Mouse (Mus musculus) olfactory bulb, adult 2 months (tissue): ENCODE results near the gene Eif2ak2. TPM values are rescaled to one million over a fixed set of nuclear protein-coding genes. Genes with fewer than 3 reads are reported as not detected.

ENCODE experiments used
- H3K27ac ChIP-seq: fragments of 200-500 bp; 2 replicates; pipeline ENCODE4 v1.5.1; 2012; ENCODE audit warnings: low read depth, low read length; ENCODE audit not compliant: insufficient read depth
- H3K4me1 ChIP-seq: fragments of 200-500 bp; 2 replicates; pipeline ENCODE4 v1.6.1; 2012; ENCODE audit warnings: low read length; ENCODE audit not compliant: control insufficient read depth, insufficient read depth
- H3K4me3 ChIP-seq: fragments of 200-500 bp; 2 replicates; pipeline ENCODE4 v1.5.1; 2012; ENCODE audit warnings: mild to moderate bottlenecking, low read depth, low read length, moderate library complexity; ENCODE audit not compliant: insufficient read depth
- CTCF ChIP-seq: fragments of 200-500 bp; IDR thresholded peaks from 2 replicates; pipeline ENCODE4 v1.5.1; 2012; ENCODE audit warnings: low read depth, mild to moderate bottlenecking, low read length, moderate library complexity; ENCODE audit not compliant: insufficient read depth
- POLR2A ChIP-seq: fragments of 200-500 bp; IDR thresholded peaks from 2 replicates; pipeline ENCODE4 v1.6.1; 2012; ENCODE audit warnings: mild to moderate bottlenecking, low read depth, low read length, moderate library complexity; ENCODE audit not compliant: insufficient read depth
- WGBS: fragments of 180-500 bp; shearing (Covaris S2); methylation state at CpG from one replicate; pipeline ENCODE4 v1.1.7; 2018; 5-methylcytosine and 5-hydroxymethylcytosine counted together
- polyA plus RNA-seq: library from polyadenylated mRNA; stranded (reverse); fragments of >200 nt; gene quantifications from 2 replicates; pipeline ENCODE4 v1.2.4, GENCODE M21; 2012; ENCODE audit warnings: low replicate concordance; ENCODE audit not compliant: missing spikeins, insufficient read depth, insufficient read length

Eif2ak2 gene
- polyA plus RNA-seq = not detected in 2 replicates

GRCm38 (mm10) chr17:78882401-78883112 is at the start of gene Eif2ak2:
Gene Eif2ak2, minus strand, starts transcription at chr17:78882573.
- H3K4me3 ChIP-seq = peak within 1 kb of the TSS; percentile 48
- no peak within 1 kb of the TSS for H3K27ac ChIP-seq
- peaks cover 8% of the 10 kb centered on the region for H3K4me1 ChIP-seq
- no peak for TF ChIP-seq CTCF
- no peak for TF ChIP-seq POLR2A
- WGBS = 3% methylated on average over 28 of the region's 28 CpGs

DNA sequence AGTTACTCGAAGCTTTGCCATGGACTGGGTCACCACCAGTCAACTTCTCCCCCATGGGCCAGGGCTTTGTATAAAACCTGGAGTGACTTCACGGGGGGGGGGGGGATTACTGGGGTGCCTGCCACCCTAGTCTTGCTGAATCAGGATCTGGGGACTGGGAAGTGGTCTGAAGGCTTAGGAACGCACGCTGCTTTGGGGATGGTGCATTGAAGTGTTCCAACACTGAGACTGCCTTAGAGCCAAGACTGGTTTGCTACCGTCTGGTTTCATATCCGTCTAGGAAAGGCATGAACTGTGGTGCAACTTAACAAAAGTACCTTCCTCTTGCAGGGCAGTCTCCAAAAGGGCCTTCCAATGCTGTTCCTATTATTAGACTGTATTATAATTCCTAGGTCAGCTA is 35.3 kb upstream of the Eif2ak2 start:
- 30% methylated on average over 6 of the region's 6 CpGs for WGBS
- no peak overlapping the region for H3K27ac ChIP-seq
- peaks cover 7% of the 10 kb centered on the region for H3K4me1 ChIP-seq
- no peak overlapping the region for H3K4me3 ChIP-seq
- TF ChIP-seq POLR2A (no peak), CTCF (no peak)

DNA sequence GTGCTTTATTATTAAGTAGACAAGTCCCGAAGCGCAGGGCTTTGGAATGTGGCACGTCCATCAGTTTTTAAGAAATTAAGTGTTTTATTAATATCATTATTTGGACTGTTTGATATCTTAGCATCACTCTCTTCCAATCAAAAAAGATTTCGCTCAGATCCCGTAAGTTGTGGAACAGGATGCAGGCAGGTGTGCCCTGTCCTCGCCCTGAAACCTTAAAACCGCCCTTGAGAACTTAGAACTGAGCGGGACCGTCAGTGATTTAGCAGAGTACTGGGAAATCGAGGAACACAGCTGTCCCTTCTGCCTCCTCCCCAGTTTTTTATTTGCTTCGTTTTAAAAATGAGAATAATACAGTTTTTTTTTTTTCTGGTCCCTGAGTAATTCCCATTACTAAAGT is 34.5 kb upstream of the Eif2ak2 start:
- Histone ChIP-seq H3K4me3 (peak overlapping the region; percentile 81), H3K27ac (peak overlapping the region; percentile 48), H3K4me1 (peaks cover 7% of the 10 kb centered on the region)
- under 1% methylated on average over 11 of the region's 11 CpGs for WGBS
- TF ChIP-seq CTCF (no peak), POLR2A (no peak)

- peak within 1 kb of the TSS; percentile 48 for H3K27ac ChIP-seq
- WGBS = under 1% methylated on average over 37 of the region's 37 CpGs
Measured at GRCm38 (mm10) chr17:78916369-78916813, 34.0 kb upstream of the Eif2ak2 start, which contains the start of gene Cebpzos. Gene Cebpzos, plus strand, starts transcription at chr17:78916500.

DNA sequence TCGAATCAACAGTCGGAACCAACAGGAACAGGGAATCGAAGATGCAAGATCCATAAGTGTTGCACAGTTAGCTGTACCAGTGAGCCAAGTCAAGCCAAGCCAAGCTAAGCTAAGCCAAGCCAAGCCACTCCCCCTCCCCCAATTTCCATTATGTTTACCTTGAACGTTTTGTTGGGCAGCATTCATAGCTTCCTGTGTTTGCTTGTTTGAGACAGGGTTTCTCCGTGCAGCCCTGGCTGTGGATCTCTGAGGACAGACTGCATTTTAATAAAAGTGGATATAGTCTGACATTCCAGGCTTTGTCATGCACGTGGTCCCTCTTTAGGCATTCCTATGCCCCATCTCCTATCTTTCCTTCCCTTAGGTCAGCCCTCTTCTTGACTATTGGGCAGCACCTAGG is 33.4 kb upstream of the Eif2ak2 start:
- WGBS = 45% methylated on average over 6 of the region's 6 CpGs
- Histone ChIP-seq H3K4me3 (peak overlapping the region; percentile 81), H3K27ac (peak overlapping the region; percentile 48; the same call in 1 of the 2 replicates), H3K4me1 (peaks cover 7% of the 10 kb centered on the region)
- no peak for TF ChIP-seq CTCF
- TF ChIP-seq POLR2A = no peak

More at GRCm38 (mm10) chr17:78916369-78916813, 34.0 kb upstream of the Eif2ak2 start, which contains the start of gene Cebpzos:
- TF ChIP-seq POLR2A (peak; percentile 69), CTCF (no peak)
- peaks cover 7% of the 10 kb centered on the region for H3K4me1 ChIP-seq
- H3K4me3 ChIP-seq = peak within 1 kb of the TSS; percentile 81

DNA sequence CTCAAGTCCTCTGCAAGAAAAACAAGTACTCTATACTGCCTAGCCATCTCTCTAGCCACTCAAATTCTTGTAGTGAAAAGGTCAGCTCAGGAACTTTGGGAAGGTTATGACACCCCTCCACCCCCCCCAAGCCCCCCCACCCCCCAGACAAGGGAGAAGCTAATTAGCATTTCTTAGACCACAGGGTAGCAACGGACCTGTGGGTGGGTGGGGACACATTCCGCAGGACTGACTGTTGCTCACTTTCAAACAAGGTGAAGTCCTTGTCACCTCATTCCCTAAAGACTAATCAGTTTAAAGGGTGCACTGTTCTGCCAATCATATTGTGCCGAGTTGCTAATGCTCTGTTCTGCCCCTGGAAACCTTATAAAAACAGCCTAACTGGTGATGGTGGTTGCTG is 31.5 kb upstream of the Eif2ak2 start:
- TF ChIP-seq CTCF = no peak
- no peak for TF ChIP-seq POLR2A
- Histone ChIP-seq H3K27ac (no peak overlapping the region), H3K4me3 (no peak overlapping the region), H3K4me1 (peaks cover 7% of the 10 kb centered on the region)
- WGBS = 76% methylated on average over 3 of the region's 3 CpGs

DNA sequence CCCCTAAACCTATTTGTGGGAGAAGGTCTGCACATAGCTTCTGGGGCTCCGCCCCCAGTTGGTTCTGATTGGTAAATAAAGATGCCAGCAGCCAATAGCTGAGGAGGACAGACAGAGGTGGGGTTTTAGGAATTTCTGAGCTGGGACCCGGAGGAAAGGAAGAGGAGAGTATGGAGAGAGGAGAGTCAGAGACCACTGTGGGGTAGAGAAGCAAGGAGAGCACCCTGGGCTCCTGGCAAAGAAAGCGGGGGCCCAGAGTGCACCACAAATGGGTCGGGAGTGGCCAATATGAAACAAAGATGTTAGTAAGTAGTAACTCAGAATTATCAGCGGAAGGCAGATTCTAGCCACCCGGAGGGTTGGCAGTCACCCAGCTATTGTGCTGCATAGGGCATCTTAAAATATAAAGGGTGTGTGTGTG is 30.5 kb upstream of the Eif2ak2 start:
- peaks cover 7% of the 10 kb centered on the region for H3K4me1 ChIP-seq
- 16% methylated on average over 6 of the region's 6 CpGs for WGBS
- H3K4me3 ChIP-seq = peak overlapping the region; percentile 51
- TF ChIP-seq CTCF = no peak
- 0 out of 2 replicates have a peak, but pooled peaks have one; percentile 36 for TF ChIP-seq POLR2A
- peak overlapping the region; percentile 45; the same call in 1 of the 2 replicates for H3K27ac ChIP-seq

DNA sequence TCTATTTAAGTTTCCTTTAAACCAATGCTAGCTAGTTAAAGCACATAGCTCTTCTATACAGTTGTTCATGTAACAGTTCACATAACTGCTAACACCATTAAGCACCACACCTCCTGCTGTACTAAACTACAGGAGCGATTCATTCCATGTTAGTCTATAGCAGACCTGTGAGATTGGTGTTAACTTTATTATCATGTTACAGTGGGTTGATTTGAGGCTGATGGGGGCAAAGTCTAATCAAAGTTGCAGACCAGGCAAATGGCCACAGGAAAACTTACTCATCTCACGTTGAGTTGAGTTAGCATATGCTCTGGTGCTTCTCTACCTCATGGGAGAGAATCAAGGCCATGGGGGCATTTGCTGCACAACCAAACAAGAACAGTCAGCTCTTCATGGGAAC is 27.0 kb upstream of the Eif2ak2 start:
- H3K4me1 ChIP-seq = peaks cover 4% of the 10 kb centered on the region; the same call in 1 of the 2 replicates
- no peak overlapping the region for H3K4me3 ChIP-seq
- 78% methylated on average over 2 of the region's 2 CpGs for WGBS
- no peak for TF ChIP-seq POLR2A
- TF ChIP-seq CTCF = no peak
- no peak overlapping the region for H3K27ac ChIP-seq

- TF ChIP-seq POLR2A = no peak
- no peak for TF ChIP-seq CTCF
- no peak within 1 kb of the TSS for H3K27ac ChIP-seq
- H3K4me1 ChIP-seq = no peaks in the 10 kb centered on the region
- no peak within 1 kb of the TSS for H3K4me3 ChIP-seq
- 86% methylated on average over 5 of the region's 5 CpGs for WGBS
Measured at GRCm38 (mm10) chr17:78906892-78907291, 24.5 kb upstream of the Eif2ak2 start, which contains the start of gene Sult6b1. Gene Sult6b1, minus strand, starts transcription at chr17:78906992.
